Mouse (Mus musculus): ENCODE data around the gene Nelfcd.

DNA sequence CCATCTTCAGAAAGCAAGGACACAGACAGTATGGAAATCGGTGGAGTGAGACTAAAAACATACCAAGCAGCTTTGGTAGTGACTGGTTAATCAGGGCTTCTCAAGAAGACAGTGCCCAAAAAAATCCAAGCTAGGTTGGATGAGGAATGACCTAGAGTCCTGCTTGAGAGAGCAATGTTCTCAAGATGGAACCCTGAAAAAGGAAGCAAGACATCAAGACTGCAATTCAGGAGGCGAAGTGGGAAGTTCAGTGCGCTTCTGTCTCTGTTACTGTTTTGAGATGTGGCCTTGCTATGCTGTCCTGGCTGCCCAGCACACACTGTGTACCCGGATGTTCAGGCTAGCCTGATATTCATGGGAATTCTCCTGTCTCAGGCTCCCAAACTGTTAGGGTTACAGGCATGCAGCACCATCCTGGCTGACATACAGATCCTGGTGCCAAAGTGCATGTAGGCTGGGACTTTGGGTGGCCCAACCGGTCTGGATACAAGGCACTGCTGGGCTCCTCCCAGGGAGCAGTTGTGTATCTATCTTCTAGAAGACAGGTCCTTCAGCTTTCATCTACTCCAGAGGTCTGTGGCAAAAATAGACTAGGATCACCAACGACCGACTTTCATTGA lies 55.3 kb downstream of the Nelfcd start:
- TF ChIP-seq FOSL1 (IDR thresholded peaks at IDR 0.05; ENCODE audit: insufficient read depth, low read length, poor library complexity, severe bottlenecking) (no peak), CTCF (IDR thresholded peaks at IDR 0.05; ENCODE audit: control insufficient read depth, insufficient read depth, insufficient read length) (no peak)
